Mouse (Mus musculus): ENCODE measurements around the gene Scaf4.

Gene Scaf4

DNA sequence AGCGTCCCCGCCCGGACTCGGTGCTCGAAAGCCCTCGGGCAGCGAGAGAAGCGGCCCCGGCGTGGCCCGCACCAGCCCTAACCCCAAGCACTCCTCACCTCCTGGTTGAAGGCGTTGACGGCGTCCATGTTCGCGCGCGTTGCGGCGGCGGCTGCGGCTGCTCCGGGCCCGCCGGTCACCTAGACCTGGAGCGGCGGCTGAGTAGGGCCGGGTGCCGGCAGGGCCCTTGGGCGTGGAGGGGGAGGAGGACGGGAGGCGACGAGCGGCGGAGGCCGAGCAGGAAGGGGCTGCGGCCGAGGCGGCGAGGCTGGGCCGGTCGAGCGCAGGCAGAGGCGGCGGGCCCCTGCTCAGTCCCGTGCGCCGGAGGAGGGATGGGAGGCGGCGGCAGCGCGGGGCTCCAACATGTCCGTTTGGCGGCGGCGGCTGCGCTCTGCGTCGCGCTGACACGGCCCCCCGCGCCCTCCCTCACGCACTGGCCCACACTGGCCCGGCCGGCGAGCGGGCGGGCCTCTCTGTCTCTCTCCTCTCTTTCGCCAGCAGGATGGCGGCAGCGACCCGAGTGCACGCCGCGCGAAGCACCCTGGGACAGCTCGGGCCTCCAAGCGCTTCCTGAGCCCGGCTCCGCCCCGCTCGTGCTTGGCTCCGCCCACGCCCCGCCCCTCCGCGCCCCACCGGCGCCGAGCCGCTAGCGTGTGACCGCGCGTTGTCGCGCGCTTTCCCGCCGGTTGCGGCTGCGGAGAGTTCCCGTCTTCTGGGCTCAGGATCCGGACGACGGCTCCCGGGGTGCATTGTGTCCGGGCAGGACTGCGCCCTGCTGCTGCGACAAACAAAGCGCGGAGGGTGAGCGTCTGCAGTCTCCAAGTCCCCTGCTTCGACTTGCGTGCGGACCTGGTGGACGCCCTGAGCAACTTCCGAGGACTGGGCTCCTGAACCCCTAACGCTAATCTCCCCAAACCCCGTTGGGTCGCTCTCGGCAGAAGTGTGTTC lies at the start of gene Scaf4:
Scaf4 (minus strand) TSS at position 599 of the 987 bp plus-strand sequence.
- in situ Hi-C loops (cut with MseI, MboI): no loop called here

DNA sequence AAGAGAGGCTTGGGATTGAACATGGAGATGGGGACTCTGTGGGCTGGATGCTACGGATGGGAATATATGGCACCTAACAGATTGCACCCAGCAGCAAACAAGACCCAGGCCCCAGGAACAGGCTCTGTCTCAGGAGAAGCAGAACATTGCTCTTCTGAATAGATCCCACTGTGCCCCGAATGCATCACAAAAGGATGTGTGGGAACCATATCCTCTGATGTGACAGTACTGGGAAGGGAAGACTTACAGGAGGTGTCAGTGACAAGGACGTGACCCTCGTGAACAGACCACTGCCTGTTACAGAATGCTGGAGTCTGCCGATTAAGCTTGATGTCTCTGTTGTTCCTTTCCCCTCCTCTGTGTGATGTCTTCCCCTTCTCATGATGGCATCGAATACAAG lies 48.2 kb upstream of the Scaf4 start:
- in situ Hi-C loops (cut with MseI, MboI): no loop called here

DNA sequence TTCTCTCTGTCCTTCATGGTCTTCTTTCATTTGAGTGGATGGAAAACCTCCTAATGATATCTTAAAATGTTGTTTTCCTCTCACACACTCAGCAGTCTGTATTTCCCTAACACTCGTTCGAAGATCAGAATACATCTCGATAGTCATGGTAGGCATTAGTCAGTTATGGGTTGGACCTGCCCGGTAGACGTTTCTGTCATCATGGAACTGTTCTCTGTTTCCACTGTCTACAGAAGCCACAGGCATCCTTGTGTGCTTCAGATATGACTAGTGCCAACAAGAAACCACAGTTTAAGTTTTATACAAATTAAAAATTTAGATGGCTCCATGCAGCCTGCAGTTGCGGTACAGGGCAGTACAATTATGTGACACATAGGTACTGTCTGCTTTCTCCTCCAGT lies 46.7 kb upstream of the Scaf4 start:
- in situ Hi-C loops (cut with MseI, MboI): no loop called here

DNA sequence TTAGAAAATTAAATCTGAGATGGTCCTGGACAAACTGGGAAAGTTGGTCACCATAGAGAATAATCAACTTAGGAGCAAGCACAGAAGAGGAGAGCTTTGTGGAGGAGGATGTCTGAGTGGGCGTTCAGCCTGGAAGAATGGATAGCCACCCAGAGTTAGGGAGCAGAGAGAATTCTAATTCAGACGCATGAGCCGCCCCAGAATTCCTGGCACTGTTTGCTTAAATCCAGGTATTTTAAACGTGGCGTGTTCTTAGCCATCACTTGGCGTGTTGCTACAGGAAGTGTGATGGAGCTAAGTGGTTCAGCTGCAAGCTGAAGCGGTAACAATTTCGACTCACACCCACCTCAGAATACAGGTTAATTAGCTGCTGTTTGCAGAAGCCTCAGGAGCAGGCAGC lies 45.2 kb upstream of the Scaf4 start:
- in situ Hi-C loops (cut with MseI, MboI): no loop called here

DNA sequence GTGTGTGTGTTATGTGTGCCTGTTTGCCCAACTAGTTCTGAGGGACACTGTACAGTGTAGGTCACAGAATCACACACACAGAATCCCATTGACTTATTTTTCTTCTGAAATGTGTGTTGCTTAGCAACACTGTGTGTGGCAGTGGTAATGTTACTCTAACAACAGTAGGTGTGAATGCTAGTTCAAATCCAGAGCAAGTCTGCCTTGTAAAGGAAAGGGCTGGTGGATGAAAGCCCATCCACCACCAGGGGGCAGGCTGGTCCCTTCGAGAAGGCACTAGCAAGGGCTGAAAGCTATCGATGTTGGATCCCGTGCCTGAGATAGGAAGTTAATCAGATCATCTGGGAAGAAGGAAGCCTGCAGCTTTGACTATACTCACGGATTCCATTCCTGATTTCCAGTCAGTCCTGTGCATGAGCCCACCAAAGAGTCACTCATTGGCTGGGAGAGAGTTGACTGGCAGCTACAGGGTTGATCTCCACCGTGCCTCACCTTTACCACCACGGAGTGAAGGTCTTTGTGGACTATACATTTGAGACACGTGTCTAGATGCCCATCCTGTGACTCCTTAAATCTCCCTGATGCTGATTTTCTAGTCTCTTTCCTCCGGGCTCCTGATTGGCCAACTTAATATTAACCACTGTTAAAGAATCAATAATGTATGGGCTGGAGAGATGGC lies 38.7 kb upstream of the Scaf4 start:
- in situ Hi-C loops (cut with MseI, MboI): no loop called here

DNA sequence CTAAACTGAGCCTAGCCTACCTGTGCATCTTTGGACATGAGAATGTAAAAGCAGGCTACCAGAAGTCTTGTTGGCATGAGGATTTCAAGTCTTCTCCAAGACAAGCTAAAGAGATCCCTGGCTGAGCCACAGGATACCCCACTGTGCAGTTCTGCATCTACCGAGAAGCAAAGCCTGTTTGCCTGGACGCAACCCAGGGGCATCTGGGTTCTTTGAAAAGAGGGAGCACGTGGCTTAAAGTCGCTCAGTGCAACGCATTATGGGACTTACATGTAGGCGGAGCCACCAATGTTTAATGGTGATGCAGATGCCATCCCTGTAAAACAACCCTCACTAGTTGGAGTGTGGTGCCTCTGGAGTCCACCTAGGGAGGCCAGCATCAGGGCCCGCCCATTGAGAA lies 35.0 kb upstream of the Scaf4 start:
- in situ Hi-C loops (cut with MseI, MboI): no loop called here

DNA sequence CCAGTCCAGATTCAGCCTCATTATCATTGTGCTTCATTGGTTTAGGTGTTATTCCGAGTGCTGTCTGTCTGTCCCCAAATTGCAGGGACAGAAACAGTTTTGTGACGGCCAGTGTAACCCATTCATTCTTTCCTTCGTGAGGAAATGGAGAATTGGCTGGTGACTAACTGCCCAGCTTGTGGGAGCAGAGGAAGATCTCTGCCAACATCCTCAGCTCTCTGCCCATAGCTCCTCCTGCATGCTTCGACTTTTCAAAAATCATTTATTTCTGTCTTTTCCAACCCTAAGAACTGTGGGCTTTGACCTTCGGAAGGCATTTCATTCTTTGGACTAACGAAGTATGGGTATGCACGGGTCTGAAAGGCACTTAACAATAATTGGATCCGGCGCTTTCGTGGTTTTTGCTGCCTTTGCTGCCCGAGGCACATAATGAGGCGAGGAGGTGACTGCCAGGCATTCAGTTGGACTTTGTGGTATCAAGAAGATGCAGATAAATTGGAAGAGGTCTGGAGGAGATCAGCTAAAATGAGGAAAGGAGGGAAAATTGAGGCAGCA lies 34.1 kb upstream of the Scaf4 start:
- in situ Hi-C loops (cut with MseI, MboI): no loop called here

DNA sequence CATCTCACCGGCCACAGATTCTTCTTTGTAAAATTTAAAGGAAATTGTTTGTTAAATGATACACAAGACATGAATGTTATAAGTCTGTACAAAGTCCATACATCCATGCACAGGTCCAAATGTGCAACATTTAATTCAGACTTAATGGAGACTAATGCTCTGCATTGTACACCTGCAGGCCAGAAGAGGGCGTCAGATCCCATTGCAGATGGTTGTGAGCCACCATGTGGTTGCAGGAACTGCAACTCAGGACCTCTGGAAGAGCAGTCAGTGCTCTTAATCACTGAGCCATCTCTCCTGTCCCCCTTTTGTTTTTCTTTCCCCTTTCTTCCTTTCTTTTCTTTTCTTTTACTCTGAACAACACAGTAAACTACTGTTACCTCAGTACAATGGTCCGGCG lies 33.5 kb upstream of the Scaf4 start:
- in situ Hi-C loops (cut with MseI, MboI): no loop called here

DNA sequence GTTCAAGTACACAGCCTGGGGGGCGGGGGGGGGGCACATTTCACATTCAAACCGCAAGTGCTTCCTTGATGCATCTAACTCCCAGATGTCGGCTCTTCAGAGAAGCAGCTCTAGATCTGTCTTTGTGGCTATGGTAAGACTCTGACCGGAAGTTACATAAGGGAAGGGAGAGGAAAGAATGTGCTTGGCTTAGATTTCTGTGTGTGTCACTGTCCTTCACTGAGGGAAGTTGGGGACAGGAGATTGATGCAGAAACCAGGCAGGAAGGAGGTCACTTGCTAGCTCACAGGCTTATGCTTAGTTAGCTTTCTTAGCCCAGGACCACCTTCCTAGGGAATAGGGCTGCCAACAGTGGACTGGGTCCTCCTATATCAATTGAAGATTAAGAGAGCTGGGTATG lies 31.6 kb upstream of the Scaf4 start:
- in situ Hi-C loops (cut with MseI, MboI): no loop called here

DNA sequence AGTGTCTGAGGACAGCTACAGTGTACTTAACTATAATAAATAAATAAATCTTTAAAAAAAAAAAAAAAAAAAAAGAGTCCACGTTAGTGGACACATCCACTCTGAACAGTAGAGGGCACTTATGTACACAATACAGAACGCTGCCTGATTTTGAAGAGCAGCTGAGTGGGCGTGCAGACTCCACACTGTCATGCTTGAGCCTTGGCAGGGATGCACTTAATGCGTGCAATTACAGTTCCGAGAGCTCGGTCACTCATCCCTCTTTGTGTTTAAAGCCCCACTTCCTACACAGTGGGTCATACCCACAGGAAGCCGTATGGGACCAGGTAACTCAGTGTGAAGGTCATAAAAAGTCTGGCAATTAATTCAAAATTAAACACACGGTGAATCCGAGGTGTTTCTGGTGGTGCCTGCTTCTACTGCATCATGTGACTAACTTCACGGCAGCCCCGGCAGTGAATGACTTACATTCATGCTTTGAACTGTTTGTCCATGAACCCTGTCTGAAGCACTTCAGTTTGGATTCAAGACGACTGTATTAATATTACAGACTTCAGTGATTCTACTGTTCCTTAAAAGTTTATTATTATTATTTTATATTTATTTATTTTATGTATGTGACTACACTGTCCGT lies 28.3 kb upstream of the Scaf4 start:
- in situ Hi-C loops (cut with MseI, MboI): no loop called here

DNA sequence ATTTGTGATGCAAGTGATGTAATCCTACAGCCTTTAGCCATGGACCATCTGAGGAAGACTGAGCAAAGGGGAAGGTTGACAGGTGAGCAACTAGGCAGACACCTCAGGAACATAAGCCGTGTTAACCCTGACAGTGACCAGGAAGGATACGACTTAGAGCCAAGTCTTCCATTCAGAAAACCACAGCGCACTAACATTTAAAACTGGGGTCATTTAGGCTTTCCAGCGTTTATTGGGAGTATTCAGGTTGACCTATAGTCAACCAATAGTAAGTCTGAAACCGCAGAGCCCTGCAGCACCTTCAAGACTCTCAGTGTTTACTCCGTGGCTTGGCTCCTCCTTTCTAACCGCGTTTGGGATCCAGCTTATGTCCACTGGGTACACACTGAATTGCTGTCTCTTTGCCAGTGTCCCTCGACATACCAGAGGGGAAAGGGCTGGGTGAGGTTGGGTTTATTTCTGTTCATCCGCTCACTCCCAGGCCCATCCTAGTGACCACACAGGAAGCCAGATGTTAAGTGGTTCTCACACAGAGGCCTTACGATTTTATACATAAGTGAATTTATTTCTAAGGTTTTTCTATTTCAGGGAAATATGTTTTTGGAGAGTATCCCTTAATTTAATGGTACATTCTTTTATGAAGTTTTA lies 26.3 kb upstream of the Scaf4 start:
- in situ Hi-C loops (cut with MseI, MboI): no loop called here

DNA sequence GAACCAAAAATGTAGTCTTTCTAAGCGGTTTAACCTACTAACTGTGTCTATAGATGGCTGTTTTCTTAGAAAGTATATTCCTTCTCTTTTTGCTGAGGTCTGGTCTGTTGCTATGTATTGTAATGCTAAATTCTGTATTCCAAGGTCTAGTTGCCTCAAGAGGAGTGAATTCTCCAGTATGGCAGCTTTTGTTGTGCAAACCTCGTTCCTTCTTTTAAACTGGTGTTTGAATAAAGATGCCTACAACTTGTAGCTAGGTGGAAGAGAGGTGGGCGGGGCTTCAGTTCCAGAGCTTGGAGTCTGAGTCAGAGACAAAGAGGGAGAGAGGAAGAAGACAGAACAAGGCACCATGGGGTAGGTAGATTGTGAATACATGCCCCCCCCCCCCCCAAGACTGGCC lies 25.5 kb upstream of the Scaf4 start:
- in situ Hi-C loops (cut with MseI, MboI): no loop called here

DNA sequence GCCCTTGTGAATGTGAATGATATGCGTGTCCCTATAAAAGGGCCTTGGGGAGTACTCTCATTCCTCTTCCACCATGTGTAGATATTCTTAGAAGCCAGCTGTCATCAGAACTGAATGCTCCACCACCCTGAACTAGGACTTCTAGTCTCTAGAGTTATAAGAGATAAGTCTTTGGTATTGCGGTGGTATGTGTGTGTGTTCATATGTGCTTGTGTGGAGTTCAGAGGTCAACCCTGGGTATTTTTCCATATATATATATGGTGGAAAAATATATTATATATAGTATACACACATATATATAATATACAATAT lies 19.6 kb upstream of the Scaf4 start:
- in situ Hi-C loops (cut with MseI, MboI): no loop called here

DNA sequence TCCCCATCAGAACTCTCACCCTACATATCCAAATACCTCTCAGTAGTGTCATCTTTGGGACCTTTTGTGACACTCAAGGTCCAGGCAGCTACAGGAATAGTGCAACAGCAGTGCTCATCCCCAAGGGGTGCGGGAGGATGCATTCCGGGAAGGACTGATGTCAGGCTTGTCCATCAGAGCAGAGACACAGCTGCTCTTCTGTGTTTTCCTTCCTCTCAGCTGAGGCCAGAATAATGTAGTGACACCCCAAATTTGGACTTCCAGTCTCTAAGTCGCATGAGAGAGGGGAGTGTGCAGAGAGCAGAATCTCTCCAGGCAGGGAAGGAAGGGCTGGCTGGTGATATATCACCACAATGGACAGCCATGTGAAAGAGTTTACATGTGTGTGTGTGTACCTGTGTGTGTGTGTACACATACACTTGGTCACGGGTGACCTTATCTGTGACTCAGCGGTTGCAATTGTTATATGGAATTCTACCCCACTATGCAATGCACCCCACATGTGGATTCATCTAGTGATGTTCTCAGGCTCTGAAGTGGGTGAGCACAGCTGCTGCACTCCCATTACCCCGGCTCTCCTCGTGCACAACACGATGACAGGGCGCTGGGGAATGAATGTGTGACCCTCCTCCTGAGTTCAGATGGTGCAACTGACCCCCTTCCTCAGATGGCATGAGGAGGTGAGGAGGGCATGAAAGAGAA lies 19.1 kb upstream of the Scaf4 start:
- in situ Hi-C loops (cut with MseI, MboI): no loop called here

DNA sequence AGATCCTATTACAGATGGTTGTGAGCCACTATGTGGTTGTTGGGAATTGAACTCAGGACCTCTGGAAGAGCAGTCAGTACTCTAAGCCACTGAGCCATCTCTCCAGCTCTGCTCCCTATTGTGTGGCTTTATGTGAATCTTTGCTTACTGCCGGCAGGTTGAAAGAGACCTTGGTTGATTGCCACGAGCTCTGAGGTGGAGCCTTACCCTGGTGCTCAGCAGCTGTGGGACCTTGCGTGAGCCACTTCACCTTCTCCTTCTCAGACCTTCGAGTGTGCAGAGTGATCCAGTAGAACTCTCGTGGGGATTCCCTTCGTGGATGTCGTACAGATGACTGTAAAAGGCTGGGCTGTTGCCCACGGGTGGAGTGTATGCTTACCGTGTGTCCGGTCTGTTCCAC lies 17.4 kb upstream of the Scaf4 start:
- in situ Hi-C loops (cut with MseI, MboI): no loop called here

DNA sequence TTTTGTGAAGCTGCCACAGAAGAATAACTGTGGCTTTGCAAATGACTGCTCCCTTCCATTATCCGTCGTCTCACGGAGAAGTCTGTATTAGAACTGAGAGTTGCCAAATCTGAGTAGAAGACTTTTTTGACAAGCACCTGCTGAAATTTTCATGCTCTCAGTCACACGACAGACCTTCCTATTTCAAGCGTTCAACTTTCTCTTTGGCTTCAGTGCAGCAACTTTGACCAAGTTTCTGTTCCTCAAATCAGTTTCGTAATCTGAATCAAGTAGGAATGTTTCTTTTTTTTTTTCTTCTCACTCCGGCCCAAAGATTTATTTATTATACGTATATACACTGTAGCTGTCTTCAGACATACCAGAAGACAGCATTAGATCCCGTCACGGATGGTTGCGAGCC lies 16.6 kb upstream of the Scaf4 start:
- in situ Hi-C loops (cut with MseI, MboI): no loop called here

DNA sequence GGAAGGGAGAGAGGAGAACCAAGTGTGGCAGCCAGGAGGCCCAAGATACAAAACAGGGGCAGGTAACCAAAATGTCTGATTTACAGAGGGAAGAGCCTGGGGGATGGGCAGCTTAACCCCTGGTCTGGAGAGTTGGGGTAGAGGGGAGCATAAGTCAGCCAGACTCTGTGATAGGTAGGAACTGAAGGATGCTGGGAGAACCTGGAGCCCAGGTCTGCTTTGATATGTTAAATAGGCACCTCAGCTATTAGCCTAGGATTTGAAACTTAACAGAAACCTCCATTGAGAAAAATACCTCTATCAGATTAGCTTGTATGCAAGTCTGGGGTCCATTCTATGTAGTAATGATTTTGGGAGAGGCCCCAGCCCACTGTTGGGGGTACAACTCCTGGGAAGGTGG lies 15.3 kb upstream of the Scaf4 start:
- in situ Hi-C loops (cut with MseI, MboI): no loop called here

DNA sequence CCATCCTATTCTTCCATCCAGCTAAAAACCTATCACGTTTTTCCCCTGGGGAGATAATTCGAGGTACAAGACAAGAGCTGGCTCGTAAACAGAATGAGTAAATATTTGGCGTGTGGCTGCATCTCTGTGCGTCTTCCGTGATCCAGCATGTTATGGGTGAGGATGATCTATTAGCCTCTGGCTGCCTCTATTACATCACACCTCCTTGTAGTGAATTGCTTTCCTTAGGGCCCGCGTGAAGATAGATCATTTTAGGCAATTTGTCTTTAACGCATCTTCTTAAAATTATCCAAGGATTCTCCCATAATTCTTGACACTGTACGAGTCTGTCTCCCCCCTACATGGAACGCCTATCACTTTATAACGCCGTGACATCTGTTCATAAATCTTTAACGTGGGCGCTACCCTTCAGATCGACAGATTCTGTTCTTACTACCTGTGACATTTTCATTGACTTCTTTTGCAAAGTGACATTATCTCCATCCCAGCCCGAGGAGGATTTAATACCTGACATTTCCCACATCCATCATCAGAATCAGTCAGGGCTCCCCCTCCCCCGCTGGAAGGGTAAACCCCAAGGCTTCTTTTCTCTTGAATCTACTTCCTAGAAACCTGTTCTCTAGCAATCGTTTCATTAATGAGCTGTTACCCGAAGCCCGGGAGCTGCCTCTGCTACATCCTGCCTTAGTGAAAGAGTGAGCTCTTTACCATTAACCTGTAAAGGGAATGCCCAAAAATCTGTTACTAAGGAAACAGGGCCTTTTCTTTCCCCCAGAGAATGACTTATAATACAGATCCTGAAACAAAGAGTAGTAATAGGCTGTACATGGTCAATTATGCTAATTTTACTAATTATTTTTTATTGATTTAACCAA lies 14.4 kb upstream of the Scaf4 start:
- in situ Hi-C loops (cut with MseI, MboI): no loop called here

DNA sequence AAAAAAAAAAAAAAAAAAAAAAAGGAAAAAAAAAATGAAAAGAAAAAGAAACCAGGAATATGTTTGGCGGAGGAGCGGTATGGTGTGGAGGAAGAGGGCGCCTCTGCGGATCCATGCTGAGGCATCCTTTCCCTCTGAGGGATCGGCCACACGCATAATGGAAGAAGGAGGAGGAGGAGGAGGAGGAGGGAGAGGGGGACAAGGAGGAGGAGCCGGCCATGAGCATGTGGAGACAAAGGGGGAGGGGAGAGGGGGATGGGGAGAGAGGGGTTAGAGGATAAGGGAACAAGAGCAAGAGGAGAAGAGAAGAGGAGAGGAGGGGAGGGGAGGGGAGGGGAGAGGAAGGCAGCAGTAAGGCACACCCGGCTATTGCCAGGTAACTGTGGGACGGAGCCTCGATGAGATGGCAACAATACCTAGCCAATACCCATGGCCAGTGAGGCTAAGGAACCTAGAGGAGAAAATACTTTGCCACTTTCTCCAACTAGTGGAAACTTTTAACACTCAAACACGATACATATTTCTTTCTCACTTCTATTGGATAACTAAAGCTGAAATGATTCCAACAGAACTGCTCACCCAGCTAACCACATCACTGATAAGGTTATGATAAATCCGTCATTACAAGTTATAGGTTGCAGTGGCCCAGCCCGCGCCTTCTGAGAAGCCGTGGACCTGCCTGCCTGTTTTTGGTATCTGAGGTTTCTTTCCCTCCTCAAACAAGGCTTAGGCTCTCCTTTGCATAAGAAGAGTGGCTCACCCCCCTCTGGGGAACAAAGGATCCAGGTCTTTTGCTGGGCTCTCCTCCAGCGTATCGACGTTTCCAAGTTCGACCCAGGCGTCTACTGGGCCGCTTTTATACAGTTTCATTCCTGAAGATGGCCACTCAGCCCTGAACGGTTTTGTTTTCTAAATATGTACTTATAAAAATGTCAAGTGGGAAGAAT lies 13.4 kb upstream of the Scaf4 start:
- in situ Hi-C loops (cut with MseI, MboI): no loop called here

Measured in mouse trophoblast stem cell (cell line).